Mouse (Mus musculus) lung, adult 18-20 months (tissue): ENCODE results near the gene Hnrnpk.
"Not testable (repeated sequence)": the region's sequence is repeated elsewhere in the genome, so short reads cannot be mapped to it uniquely, and the experiment has no call there.

Experiments
- DNase-seq, 2 experiments: peaks; one replicate each; pipeline ENCODE4 v3.0.0; 2022; ENCODE audit warnings: mixed read lengths in 2 of 2

Hnrnpk gene

GRCm38 (mm10) chr13:58388379-58388778 is 14.8 kb downstream of the Hnrnpk start:
- no peak for DNase-seq

- peak; percentile 73 to 80 for DNase-seq
Measured at GRCm38 (mm10) chr13:58387948-58388347, 15.2 kb downstream of the Hnrnpk start.

DNA sequence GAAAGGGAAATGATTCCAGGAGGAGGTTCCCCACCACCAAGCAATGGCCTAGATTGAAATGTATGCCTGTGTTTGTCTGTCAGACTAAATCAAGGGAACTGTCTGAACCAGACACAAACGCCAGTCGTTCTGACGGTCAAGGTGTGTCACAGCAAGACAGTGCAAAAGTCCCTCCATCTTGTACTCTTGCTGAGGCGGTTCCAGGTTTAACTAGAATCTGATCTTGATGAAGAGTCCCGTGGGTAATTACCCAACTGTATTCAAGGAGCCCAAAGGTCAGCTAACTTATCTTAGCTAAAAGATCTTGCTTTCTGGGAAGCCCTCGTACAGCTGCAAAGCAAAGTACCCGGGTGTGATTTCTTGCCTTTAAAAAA is 17.6 kb downstream of the Hnrnpk start:
- DNase-seq = no peak

- peak; percentile 64 to 72 for DNase-seq
Measured at GRCm38 (mm10) chr13:58384779-58385546, 18.2 kb downstream of the Hnrnpk start, which contains the start of gene 2210016F16Rik. Gene 2210016F16Rik, minus strand, starts transcription at chr13:58385225.

DNA sequence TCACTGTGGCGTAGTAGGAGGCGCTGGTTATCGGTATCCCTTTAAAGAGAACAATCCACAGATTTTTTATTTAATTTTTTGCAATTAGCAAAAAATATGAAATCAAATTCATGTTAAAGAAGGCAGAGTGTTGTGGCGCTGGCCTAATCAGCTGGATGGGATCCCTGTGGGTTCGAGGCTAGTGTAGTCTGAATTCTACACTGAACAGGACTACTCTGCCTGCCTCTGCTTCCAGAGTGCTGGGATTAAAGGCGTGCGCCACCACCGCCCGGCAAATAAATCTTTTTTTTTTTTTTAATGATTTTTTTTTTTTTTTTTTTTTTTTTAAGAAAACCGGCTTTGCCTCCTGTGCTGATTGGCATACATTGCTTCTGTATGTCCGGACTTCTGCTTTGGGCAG is 18.8 kb downstream of the Hnrnpk start:
- no peak for DNase-seq

DNA sequence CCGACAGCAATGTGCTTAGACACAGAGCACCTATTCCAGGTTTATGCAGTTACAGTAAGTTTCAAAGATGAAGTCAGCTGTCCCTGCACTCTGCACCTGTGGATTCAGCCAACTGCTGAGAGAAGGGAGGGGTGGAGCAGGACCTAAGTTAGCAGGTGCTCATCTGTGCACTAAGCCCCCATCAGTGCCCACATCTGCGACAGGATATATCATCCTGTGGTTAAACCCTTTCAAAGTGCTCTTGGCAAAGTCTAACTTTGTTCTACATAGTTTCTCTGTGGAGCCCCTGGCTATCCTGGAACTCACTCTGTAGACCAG is 30.0 kb downstream of the Hnrnpk start:
- DNase-seq = no peak

GRCm38 (mm10) chr13:58372278-58373152 is 30.6 kb downstream of the Hnrnpk start:
- DNase-seq = peak in 1 of 2 experiments; percentile 37

DNA sequence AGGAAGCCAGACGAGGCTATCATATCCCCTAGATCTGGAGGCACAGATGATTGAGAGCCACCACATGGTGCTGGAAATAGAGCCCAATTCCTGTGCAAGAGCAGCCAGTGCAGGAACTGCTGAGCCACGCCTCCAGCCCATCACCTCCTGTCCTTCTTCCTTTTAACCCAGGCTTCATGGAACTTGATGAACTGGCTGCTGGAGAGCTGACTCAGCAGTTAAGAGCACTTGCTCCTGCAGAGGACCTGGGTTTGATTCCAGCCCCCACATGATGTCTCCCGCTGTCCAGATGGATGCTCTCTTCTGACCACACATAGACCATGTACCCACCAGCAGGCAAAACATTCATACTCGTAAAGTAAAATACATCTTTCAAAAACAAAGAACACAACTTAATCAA is 34.3 kb downstream of the Hnrnpk start:
- DNase-seq = no peak

- no peak for DNase-seq
Measured at GRCm38 (mm10) chr13:58367641-58368040, 35.5 kb downstream of the Hnrnpk start.

DNA sequence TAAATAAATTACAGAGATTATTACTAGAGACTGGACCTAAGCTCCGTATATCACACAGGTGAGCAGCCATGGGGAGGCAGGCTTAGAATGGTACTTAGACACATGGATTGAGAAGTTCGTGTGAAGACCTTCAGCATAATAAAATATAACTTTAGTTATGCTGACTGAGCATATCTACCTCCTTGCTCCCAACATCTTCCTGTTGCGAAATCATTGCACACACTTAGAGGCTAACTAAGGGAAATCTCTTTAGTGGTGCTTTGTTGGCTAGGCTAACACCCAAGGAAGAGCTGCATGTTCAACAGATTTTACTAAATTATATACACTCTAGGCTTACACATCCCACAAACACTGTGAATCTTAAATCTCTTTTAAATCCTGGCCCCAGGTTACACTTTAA is 36.8 kb downstream of the Hnrnpk start:
- DNase-seq = no peak

DNA sequence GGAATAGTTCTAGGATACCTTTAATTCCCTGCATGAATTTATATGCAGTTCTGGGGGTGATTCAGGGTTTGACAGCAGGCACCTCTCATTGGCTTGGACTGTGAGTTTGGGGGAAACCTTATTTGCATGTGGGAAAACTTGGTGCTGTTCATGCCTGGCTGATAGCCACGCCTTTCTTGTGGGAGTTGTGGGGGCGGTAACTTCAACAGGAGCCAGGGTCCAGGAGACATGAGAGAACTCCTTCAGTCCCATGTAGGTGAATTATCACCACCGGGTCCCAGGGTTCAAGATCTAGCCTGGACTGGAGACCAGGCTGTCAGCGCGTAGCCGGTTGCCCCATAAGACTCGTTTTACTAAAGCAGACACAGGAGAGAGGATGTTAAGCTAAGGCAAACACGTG is 38.0 kb downstream of the Hnrnpk start:
- not testable (repeated sequence) for DNase-seq

DNA sequence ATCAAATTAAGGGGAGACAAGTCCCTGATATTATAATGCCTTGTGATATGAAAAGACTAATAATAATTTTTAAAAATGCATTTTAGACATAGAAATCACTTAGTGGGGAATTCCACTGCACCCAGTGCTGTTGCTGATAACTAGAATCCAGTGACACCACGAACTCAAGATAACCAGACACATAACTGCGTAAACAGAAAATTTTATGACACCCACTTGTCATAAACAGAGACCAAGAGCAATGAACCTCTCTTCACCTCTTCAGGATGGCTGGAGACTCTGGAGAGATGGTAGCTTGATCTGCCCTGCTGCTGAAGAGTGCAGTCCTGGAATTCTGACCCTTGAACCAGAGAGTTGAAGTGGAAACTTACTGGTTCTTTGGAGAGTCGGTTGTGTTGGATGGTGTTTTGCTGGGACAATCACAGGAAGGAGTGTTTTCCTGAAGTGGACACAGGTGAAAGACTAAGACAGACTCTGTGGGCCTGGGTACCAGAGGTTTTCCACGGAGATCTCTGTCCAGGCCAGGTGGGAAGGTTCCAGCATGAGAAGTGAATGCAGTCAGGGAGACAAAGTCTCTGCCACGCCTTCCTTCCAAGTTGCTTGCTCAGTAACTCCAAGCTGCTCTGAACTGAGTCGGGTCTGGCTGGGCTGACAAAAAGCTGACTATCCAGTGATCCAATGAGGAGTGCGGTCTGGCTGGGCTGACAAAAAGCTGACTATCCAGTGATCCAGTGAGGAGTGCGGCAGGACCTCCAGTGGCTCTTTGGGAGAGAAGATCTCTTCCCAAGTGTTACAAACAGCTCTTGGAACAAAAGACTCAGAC is 38.6 kb downstream of the Hnrnpk start:
- no peak for DNase-seq

DNA sequence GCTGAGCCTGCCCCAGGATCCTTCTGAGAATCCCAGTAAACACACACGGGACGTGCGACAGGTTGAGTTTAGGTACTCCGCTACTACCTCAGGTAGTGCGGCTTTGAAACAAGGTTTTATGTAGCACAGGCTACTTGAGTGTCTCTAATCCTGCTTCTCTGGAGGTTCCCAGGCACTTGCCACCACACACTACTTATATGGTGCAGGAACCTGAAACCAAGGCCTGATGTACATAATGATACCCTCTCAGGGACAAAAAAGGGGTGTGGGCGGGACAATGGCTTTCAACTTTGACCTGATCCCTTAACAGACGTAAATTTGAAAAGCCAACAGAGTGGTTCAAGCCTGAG is 43.9 kb downstream of the Hnrnpk start:
- DNase-seq = no peak

- DNase-seq = peak; percentile 88 to 91
Measured at GRCm38 (mm10) chr13:58358629-58359303, 44.4 kb downstream of the Hnrnpk start, which contains the start of gene Kif27. Gene Kif27, minus strand, starts transcription at chr13:58359122.

GRCm38 (mm10) chr13:58352996-58353395 is 50.1 kb downstream of the Hnrnpk start:
- DNase-seq = no peak

- no peak for DNase-seq
Measured at GRCm38 (mm10) chr13:58350606-58351005, 52.5 kb downstream of the Hnrnpk start.

DNA sequence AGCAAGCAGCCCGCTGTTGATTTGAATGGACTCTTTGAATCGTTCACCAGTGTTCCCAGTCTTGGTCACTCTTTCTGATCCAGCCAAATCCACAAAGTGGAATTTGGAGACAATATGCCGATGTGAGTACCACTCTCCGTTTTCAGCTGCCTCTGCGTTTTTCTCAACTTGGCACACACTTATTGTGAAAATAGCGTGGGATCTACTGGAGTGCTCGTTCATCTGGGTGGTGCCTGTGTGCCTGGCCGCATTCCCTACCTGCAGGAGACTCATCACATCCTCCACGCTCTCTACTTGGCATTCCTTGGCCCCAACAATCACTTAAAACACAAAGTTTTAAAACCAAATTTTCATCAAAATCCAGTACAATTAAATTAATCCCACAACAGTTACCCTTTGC is 58.6 kb downstream of the Hnrnpk start:
- DNase-seq = no peak
